Mouse (Mus musculus): ENCODE measurements around the gene Pja2. TPM values are rescaled to one million over a fixed set of nuclear protein-coding genes. Genes with fewer than 3 reads are reported as not detected.
"Not testable (repeated sequence)": the region's sequence is repeated elsewhere in the genome, so short reads cannot be mapped to it uniquely, and the experiment has no call there.

The Pja2 gene
- polyA plus RNA-seq, 1 experiment from 2014 or later, result 36.0 TPM

DNA sequence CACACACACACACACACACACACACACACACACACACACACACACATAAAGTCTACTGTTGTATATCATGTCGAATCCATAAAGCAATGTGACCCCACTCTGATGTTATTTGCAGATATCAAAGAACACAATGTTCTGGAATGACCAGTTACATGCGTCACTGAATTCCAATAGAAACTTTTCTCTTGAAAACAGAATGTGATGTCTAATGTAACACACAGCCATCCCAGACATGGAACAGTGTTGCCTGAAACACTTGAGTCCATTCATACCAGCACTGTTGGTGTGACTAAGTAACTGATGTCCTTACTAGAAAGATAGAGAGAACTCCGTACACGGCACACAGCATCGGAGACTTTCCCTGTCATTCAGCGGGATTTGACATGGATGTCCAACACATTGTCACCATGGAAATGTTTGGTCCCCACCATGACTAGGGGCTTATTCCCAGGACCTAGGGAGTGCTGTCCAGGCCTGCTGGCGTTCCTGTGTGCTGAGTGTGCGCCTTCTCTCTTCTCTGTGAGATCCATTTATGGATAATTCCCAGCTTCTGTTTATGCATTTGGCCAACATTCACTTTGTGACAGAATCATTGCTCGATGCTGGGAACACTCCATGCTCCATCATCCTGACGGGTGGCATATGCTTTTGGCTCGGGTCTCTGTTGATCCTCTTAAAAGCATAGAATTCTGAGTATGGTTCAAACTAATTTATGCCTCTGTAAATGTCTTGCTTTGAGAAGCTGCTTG, 90.0 kb downstream of the Pja2 start:
- no peak for TF ChIP-seq CTCF (IDR thresholded peaks at IDR 0.05; ENCODE audit: low read depth)
- Histone ChIP-seq H3K27ac (ENCODE audit: low read depth, low read length) (peak overlapping the region; percentile 54), H3K4me2 (replicated peaks; ENCODE audit: low read depth) (no peak overlapping the region), H3K36me3 (ENCODE audit: control insufficient read depth, insufficient read depth) (no peaks in the 10 kb centered on the region), H3K4me1 (replicated peaks; ENCODE audit: control insufficient read depth, insufficient read depth, low read length) (0 out of 2 replicates have a peak, but pooled peaks cover 6% of the 10 kb centered on the region), H3K4me3 (ENCODE audit: low read depth, low read length) (no peak overlapping the region), H3K9me3 (ENCODE audit: control insufficient read depth) (no peaks in the 10 kb centered on the region), H3K27me3 (replicated peaks; ENCODE audit: control insufficient read depth, insufficient read depth, low read length) (no peaks in the 10 kb centered on the region), H3K9ac (ENCODE audit: low read depth, low read length) (no peak overlapping the region)
- WGBS, result 59% methylated on average over 11 of the region's 11 CpGs
- no peak; the same call in 1 of the 2 replicates for ATAC-seq

DNA sequence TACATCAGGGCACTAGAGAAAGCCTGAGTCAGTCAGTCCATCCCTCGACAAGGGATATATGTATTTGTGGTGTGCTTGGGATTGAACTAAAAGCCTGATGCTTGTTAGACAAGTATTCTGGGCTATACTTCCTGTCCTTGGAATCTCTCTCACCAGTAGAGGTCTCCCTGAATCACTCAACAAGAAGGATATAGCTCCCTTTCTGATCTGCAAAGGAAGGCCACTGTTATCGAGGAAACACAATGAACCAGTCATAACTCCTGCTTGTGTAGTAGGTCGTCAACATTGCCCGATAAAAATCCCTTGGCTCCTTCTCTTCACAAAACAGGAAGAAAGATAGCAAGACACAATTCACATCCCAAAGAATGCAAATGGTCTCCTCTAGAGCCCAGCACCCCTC, 99.6 kb downstream of the Pja2 start:
- H3K4me1 ChIP-seq (replicated peaks; ENCODE audit: control insufficient read depth, insufficient read depth, low read length), result no peaks in the 10 kb centered on the region
- no peak overlapping the region for H3K4me2 ChIP-seq (replicated peaks; ENCODE audit: low read depth)
- WGBS, result 51% methylated on average over 4 of the region's 4 CpGs
- no peak overlapping the region for H3K4me3 ChIP-seq (ENCODE audit: low read depth, low read length)
- no peaks in the 10 kb centered on the region for H3K36me3 ChIP-seq (ENCODE audit: control insufficient read depth, insufficient read depth)
- H3K27me3 ChIP-seq (replicated peaks; ENCODE audit: control insufficient read depth, insufficient read depth, low read length), result no peaks in the 10 kb centered on the region
- peak; percentile 64 for TF ChIP-seq CTCF (IDR thresholded peaks at IDR 0.05; ENCODE audit: low read depth)
- no peak overlapping the region for H3K9ac ChIP-seq (ENCODE audit: low read depth, low read length)
- ATAC-seq, result no peak
- H3K27ac ChIP-seq (ENCODE audit: low read depth, low read length), result no peak overlapping the region
- H3K9me3 ChIP-seq (ENCODE audit: control insufficient read depth), result no peaks in the 10 kb centered on the region

- not testable (repeated sequence) for H3K9me3 ChIP-seq (ENCODE audit: control insufficient read depth); ATAC-seq; H3K4me1 ChIP-seq (replicated peaks; ENCODE audit: control insufficient read depth, insufficient read depth, low read length); H3K9ac ChIP-seq (ENCODE audit: low read depth, low read length); H3K4me3 ChIP-seq (ENCODE audit: low read depth, low read length); H3K36me3 ChIP-seq (ENCODE audit: control insufficient read depth, insufficient read depth); H3K27ac ChIP-seq (ENCODE audit: low read depth, low read length); H3K27me3 ChIP-seq (replicated peaks; ENCODE audit: control insufficient read depth, insufficient read depth, low read length); H3K4me2 ChIP-seq (replicated peaks; ENCODE audit: low read depth)
- 93% methylated on average over 4 of the region's 4 CpGs for WGBS
These were observed 100.1 kb downstream of the Pja2 start for GRCm38 (mm10) chr17:64231637-64232036.

DNA sequence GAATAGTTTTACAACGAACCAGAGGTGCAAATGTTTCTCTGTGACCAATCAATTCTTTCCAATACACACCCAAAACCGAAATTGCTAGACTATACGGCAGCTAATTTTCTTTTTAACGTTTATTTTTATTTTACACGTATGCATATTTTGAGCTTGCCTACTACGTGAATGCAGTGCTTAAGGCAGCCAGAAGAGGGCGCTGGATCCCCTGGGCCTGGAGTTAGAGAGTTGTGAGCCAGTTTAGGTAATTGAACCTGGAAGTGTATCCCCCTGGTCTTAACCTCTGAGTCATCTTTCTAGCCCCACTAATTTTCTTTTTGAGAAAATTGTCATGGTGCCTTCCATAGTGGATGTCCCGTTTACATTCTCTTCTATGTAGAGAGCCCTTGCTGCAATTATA, 100.5 kb downstream of the Pja2 start:
- ATAC-seq, result no peak
- 81% methylated on average over 8 of the region's 8 CpGs for WGBS
- Histone ChIP-seq H3K9me3 (ENCODE audit: control insufficient read depth) (no peaks in the 10 kb centered on the region), H3K27ac (ENCODE audit: low read depth, low read length) (no peak overlapping the region), H3K4me1 (replicated peaks; ENCODE audit: control insufficient read depth, insufficient read depth, low read length) (no peaks in the 10 kb centered on the region), H3K36me3 (ENCODE audit: control insufficient read depth, insufficient read depth) (no peaks in the 10 kb centered on the region), H3K9ac (ENCODE audit: low read depth, low read length) (no peak overlapping the region), H3K27me3 (replicated peaks; ENCODE audit: control insufficient read depth, insufficient read depth, low read length) (no peaks in the 10 kb centered on the region), H3K4me2 (replicated peaks; ENCODE audit: low read depth) (no peak overlapping the region), H3K4me3 (ENCODE audit: low read depth, low read length) (no peak overlapping the region)
- peak; percentile 66 for TF ChIP-seq CTCF (IDR thresholded peaks at IDR 0.05; ENCODE audit: low read depth)

Small RNAs within 50 kb of the gene (microRNA-seq; reads per million reads assigned to microRNA genes)
- not detected for gene Gm24194
